Mouse (Mus musculus): Measurements from ENCODE around the gene Zfp462.
A peak's percentile ranks its signal among the peaks of the same experiment; 100 is the strongest.
"Not testable (repeated sequence)": the region's sequence is repeated elsewhere in the genome, so short reads cannot be mapped to it uniquely, and the experiment has no call there.

The Zfp462 gene

DNA sequence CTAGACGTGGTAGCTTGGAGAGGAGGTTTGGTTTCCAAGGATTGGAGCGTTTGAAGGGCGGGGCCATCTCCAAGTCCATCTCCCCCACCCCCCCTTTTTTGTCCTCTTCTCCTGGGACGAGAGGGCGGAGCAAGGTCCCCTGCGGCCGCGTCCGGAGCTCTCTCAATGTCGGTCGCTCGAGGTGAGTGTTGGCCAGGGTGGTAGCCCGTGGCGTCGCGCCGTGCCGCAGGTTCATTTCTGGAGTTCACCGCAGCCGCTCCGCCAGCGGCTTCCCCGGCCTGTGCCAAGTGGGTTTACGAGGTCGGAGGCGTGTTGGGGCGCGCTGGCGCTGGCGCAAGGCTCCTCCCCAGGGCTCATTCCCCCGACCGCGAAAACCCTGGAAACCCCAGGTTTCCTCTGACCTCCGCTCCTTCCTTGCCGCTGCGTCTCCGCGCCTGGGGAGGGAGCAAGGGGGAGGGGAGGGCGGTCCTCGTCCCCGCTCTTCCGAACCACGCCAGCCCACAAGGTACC, at the start of gene Zfp462:
Zfp462 (plus strand) TSS at position 128 of the 510 bp plus-strand sequence.
- peak; percentile 95 for DNase-seq (ENCODE audit: extremely low read depth, insufficient read length, low spot score)

DNA sequence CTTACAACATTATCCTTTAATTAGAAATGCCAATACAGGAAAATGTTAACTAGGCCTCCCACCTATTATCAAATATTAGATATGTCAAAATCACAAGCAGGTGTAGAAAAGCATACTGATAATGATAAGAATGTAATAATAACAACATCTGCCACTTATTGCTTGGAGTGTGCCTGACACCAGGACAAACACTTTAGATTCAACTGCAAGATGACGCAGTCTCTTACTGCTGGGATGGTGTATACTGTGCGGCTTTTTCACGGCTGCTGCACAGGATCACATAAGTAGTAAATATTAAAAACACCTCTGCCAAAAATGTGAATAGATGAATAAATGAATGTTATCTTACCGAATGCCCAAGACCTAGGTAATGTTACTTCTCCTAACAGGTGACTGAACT, 48.8 kb upstream of the Zfp462 start:
- no peak for DNase-seq (ENCODE audit: extremely low read depth, insufficient read length, low spot score)

DNA sequence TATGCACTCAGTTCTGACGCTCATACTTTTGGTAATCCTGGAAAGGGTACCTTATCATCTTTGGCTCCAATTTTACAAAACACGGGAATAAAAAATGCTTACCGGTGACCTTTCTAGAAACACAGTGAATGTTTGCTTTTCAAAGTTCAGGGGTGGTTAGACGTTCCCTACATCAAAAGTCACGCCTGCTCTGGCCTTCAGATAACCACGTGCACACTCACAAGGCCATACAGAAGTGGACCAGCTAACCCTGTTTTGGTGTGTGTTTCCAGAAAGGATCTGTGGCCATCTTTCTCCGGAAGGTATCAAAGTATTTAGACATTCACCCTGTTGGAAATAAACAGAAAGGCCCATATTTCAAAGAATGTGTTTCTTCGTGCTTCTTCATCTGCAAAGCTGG, 40.2 kb upstream of the Zfp462 start:
- DNase-seq (ENCODE audit: extremely low read depth, insufficient read length, low spot score) = no peak

DNA sequence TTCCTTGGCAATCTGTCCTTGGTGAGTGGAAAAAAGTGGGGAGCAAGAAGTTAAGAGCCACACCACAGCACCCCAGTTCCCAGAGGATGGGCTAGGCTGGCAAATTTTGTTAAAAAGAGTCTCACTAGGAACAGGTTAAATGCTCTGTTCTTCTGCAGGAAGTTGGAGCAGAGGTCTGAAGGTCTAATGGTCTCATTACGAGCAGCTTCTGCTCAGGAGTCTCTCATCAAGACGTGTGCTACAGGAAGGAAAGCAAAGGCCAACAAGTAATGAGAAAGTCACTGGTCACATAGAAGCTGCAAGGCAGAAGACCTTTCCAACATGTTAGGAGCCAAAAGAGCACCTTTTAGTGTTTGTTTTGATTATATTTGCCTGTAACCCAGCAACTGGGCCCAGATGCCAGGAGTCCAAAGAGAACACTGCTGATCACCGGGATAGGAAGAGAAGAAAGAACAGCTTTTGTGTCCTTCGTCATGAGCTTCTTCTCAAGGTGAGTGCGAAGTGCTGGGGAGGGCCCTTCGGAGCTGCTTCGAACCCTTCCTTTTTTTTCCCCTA, 39.4 kb upstream of the Zfp462 start:
- DNase-seq (ENCODE audit: extremely low read depth, insufficient read length, low spot score) = no peak

DNA sequence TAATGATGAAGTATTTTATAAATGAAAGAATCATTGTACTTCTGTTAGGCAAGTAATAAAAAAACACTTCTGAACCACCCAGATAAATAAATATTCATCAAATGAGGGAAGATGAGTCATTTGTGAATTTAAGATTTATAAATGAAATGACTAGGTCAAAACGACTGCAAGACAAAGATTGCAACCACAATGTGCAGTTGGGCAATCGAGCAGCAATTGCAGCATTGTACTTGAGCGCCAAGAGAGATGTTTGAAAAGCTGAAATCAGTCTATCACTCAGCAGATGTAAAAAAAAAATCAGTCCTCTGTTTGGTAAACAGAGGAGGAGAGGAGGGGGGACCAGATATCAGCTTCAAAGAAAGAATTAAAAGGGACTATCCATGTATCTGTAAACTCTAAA, 34.5 kb upstream of the Zfp462 start:
- no peak for DNase-seq (ENCODE audit: extremely low read depth, insufficient read length, low spot score)

DNA sequence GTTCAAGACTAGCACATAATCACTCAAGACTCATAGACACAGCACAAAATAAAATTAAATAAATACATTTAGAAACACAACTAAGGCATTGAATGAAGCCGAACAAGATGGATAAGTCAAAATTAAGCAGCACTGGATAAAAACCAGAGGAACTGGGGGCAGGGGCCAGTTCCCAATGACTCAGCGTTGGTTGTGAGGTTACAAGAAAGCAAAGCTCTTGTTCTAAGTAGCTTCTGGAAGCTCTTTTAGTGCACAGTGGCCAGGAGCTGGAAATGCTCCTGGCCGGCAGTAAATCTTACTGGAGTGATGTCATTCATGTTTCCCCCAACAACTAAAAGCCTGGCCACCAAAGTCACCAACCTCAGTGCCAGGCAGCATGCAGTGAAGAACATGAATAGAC, 26.6 kb upstream of the Zfp462 start:
- peak; percentile 43 for DNase-seq (ENCODE audit: extremely low read depth, insufficient read length, low spot score)

DNA sequence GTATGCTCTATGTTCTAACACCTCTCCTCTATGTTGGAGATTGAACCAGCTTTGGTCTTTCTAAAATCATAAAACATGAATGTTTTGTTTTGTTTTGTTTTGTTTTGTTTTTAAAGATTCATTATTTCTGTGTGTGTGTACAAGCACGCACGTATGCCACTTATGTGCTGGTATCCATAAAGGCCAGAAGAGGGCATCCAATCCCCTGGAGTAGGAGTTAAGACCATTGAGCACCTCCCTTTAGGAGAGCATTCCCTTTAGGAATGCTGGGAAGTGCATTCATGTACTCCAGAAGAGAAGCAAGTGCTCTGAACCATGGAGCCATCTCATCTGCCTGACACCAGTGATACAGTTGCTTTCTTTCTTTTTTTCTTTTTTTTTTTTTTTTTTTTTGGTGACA, 21.5 kb upstream of the Zfp462 start:
- DNase-seq (ENCODE audit: extremely low read depth, insufficient read length, low spot score) = no peak

DNA sequence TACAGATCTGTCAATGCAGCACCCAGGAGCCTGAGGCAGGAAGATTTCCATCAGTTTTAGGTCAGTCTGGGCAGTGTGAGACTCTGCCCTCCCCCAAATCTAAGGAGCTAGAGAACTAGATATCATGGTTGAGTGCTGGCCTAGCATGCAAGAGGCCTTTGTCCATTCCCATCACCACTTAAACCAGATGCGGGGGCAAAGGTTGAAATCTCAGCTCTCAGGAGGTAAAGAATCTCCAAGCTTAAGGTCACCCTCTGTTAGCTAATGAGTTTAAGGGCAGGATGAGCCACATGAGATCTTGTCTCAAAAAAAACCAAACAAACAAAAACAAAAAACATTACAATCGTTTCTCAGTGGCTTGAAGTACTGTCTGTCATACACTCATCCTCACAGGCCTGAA, 20.5 kb upstream of the Zfp462 start:
- no peak for DNase-seq (ENCODE audit: extremely low read depth, insufficient read length, low spot score)

DNA sequence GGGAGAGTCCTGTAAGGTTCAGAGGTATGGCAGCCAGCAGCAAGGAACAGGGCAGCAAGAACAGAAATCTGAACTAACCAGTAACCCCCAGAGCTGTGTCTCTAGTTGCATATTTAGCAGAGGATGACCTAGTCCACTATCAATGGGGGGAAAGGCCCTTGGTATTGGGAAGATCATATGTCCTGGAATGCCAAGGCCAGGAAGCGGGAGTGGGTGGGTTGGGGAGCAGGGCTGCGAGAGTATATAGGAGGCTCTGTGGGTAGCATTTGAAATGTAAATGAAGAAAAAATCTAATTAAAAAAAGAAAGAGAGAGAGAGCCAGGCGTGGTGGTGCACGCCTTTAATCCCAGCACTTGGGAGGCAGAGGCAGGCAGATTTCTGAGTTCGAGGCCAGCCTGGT, 18.4 kb upstream of the Zfp462 start:
- not testable (repeated sequence) for DNase-seq (ENCODE audit: extremely low read depth, insufficient read length, low spot score)

DNA sequence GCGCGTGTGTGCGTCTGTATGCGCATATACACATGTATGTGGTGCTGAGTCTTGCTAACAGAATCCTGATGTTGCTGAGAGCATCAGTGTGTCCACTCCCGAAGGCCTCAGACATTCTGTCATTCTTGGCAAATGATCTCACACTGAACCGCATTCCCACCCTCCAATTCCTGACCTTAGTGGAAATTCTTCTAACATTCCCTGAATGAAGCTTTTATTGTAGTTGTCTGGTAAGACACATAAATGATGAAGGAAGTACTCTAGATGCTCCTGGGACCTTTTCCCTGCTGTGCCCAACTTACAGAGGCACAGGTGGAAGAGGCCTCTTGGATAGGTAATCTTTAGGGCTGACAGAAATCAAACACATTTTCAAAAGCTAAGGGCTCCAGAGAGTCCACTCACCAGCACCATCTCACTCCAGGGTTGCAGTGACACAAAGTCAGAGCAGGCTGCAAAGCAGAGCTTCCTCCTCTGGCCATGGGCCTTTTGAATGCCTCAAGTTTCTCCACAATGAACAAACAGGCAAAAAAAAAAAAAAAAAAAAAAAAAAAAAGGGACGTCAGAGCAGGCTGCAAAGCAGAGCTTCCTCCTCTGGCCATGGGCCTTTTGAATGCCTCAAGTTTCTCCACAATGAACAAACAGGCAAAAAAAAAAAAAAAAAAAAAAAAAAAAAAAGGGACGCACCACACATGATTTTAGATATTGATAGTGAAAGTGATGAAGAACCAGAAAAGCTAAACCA, 17.4 kb upstream of the Zfp462 start:
- not testable (repeated sequence) for DNase-seq (ENCODE audit: extremely low read depth, insufficient read length, low spot score)

DNA sequence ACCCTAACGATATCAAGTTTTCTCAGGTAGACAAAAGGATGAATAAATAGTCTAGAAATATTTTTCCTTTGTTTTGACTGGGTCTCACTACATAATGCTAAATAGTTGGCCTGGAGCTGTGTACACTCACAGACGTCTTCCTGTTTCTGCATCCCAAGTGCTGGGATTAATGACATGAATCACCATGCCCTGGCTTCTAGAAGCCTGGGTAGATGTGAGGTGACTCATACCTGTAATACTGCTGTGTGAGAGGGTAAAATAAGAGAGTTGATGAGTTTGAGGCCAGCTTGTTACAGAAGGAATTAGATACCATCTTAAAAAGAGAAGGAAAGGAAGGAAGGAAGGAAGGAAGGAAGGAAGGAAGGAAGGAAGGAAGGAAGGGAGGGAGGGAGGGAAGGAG, 15.2 kb upstream of the Zfp462 start:
- peak; percentile 60 for DNase-seq (ENCODE audit: extremely low read depth, insufficient read length, low spot score)

DNA sequence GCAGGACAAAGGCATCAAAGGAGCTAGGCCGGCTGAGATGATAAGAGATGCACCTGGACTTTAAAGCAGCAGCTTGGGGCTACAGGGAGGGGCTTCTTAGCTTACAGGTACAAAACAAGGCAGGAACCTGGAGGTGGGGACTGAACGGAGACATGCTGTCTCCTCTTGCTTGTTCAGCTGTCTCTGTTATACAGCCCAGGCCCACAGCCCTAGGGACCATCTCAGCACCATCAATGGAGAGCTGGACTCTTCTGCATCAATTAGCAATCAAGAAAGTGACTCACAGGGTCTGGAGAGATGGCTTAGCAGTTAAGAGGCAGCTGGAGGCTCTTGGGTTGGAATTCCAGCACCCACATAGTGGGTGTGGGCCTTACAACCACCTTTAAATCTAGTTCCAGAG, 12.2 kb upstream of the Zfp462 start:
- no peak for DNase-seq (ENCODE audit: extremely low read depth, insufficient read length, low spot score)

DNA sequence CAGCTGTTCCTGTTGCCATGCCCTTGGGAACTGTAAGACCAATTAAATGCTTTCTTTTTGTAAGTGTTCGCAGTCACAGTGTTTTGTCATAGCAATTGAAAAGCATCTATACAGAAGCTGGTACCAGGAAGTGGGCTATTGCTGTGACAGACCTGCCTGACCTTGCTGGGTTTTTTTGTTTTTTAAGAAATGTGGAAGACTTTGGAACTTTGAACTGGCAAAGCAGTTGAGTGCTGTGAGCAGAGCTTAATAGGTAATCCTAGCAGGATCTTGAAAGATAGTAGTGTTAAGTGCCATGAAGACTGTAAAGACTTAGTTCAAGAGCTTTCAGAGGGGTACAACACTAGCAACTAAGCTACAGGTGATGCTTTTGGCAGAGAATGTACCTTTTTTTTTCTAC, 7.7 kb upstream of the Zfp462 start:
- DNase-seq (ENCODE audit: extremely low read depth, insufficient read length, low spot score) = no peak

DNA sequence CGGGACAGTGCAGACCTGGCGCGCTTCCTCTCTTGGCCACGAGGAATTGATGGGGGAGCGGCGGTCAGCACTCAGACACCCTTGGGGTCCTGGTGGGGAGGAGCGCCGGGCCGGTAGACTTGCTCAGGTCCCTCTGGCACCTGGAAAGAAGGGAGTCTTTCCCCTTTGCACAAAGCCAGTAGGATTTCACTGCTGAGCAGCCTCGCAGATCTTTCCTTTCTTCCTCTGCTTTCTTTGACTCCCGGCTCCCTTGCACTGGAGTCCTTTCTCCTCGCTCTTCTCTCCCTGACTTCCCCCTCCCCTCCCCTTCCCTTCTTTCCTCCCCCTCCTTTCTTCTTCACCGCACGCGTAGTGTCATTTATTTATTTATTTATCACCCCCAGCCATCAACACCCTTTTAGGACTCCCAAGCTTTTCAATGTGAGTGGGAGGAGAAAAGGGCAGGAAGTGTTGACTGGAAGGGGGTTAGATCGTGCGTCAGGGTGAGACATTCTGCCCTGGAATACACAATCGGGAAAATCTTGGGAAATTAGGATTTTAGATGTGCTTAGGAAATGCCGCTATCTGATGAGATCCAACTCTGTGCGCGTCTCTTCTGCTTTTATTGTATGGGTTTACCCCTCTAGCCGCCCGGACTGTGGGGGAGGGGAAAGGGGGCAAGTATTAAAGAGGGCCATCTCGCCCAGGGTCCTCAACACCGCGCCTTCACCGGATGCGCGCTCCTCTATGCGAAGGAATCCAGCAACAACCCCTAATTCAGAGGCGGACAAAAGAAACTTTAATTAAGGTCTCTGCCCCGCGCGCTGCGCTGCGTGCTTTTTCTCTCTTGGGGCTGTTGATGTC, 976 bp downstream of the Zfp462 start:
- peak; percentile 68 for DNase-seq (ENCODE audit: extremely low read depth, insufficient read length, low spot score)

DNA sequence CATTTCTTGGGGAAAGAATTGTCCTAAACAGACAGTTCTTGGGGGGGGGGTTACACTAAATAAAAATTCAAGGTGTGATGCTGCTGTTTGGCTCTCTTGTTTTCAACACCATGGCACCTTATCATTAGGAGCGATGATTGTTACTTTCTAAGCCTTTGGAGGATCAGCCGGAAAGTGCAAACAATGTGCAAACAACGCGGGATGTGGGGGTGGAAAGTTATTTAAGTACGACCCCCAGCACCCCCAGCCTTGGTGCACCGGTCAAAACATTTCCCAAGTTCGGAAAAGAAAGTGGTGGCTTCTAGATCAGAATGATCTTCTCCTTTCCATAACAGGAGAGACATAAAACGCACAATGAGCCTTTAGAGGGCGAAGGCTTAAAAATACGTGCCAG, 1.8 kb downstream of the Zfp462 start:
- DNase-seq (ENCODE audit: extremely low read depth, insufficient read length, low spot score) = no peak

DNA sequence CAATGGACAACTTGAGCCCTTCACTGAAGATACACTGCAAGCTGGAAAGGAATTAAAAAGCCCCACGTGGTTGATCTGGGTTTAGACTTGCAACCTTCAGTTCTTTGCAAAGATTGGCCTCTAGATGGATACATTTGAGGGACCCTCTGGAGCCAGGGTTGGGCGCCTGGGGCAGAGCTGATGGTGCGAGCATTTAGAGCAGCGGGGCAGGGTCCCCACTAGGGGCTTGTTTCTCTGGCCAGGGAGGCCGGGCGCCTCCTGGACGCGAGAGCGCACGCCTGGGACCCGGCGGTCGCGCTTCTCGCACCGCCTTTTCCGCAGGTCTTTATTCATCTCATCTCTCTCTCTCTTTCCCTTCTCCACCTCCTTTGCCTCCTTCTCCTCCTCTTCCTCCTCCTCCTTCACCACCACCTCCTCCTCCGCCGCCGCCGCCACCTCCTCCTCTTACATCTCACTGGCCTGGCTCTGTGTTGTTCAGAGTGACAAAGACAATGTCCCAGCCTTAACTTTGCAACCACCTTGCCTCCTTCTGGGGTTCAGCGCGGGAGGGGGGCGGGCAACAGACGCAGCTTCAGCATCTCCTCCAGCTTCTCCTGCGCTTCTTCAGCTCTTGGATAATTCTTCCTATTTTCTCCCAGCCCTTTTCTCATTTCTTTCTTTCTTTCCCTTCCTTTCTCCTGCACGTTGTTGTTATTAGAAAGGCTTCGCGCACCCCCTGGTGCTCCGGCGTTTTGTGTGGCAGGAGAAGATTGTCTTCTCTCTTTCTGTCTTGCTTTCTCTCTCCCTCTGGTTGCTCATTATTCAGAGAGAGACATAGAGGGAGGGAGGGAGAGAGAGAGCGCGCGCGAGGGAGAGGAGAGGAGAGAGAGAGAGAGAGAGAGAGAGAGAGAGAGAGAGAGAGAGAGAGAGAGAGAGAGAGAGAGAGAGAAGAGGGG, 2.5 kb downstream of the Zfp462 start:
- peak; percentile 80 for DNase-seq (ENCODE audit: extremely low read depth, insufficient read length, low spot score)

DNA sequence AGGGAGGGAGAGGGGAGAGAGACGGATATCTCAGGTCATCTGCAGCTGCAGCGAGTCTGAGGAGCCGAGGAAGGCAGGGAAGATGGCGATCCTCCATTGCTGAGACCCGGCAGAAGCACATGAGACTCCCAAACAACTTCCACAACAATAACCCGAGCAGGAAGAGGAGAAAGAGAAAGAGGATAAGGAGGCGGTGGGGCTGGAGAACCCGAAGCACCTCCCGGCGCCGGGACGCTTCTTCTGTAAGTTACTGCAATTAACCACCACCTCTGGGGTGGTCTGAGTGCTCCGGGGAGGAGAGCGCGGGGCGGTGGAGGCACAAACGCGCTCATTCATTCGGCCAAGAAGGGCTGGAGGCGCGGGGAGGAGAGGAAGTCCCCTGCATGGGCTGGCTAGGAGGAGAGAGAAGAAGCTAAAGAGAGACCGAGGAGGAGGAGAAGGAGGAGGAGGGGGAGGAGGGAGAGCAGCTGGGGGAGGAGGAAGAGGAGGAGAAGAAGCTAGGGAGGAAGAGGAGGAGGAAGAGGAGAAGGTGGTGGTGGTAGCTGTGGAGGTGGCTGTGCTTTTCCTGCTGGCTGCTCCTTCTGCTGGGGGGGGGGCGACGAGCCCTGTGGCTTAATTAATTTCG, 3.3 kb downstream of the Zfp462 start:
- DNase-seq (ENCODE audit: extremely low read depth, insufficient read length, low spot score) = peak; percentile 85

DNA sequence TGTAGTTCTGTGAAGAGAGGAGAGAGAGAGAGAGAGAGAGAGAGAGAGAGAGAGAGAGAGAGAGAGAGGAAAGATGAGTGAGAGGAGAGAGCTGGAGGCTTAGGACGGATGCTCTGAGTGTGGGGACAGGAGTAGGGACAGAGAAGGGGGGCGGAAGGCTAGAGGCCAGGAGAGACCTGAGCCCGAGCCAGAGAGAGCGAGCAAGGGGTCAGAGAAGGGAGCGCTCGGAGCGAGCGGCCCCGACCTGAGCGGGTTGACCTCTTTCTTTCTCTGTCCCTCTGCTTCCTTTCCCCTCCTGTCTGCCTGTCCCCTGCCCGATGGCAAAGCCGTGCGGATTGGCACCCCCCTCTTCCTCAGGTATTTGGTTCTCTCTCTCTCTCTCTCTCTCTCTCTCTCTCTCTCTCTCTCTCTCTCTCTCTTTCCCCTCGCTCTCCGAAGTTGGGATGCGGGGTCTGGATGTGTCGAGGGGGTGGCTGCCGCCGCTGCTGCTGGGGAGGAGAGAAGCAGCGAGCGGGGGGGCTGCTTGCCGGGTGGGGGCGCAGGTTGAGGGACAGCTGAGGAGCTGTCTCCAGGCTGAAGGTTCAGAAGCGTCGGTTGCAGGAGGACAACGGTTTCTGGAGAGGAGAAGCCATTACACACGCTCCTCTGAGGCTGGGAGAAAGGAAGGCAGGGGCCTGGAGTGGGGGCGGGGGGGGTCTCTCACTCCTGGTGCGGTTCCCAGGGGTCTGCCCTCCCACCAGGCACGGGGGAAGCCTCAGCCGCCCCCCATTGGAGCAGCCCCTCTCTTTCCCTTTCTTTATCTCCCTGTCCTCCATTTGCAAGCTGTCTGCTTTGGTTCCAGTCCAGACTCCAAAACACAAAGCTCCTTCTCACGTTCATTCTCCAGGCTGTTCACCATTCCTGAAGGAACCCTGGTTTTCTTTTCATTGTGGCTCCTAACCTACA, 4.0 kb downstream of the Zfp462 start:
- peak; percentile 81 for DNase-seq (ENCODE audit: extremely low read depth, insufficient read length, low spot score)

DNA sequence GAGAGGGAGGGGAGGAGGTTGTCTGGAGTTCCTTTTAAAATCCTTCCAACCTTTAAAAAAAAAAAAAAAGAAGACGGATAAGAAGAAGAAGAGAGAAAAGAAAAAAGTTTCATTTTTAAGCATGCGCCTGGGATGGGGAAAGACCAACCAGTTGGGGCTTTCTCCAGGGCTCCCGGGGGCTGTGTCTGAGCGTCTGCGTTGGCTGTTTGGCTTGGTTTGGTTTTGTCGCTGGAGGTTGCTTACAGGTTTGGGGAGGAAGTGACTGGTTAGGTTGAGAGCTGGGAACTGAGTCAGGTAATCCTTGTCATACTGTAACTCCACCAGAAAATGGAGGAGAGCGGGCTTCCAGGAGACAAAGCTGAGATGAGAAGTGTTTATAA, 4.7 kb downstream of the Zfp462 start:
- DNase-seq (ENCODE audit: extremely low read depth, insufficient read length, low spot score) = peak; percentile 51
